Mouse (Mus musculus): ENCODE results near the gene Mylk3. TPM values are rescaled to one million over a fixed set of nuclear protein-coding genes. Genes with fewer than 3 reads are reported as not detected.

Mylk3 gene
- polyA plus RNA-seq (2014; fragmentation: Illumina TruSeq; extraction: RNeasy Lipid Tissue Mini Kit (QIAGEN cat#74804)) = 1.7 TPM

GRCm38 (mm10) chr8:85386205-85386604, at the start of gene Mylk3:
TSS of gene Mylk3 (minus strand) at chr8:85386345.

GRCm38 (mm10) chr8:85432168-85433016, 46.2 kb upstream of the Mylk3 start, which contains the start of gene 4921524J17Rik:
TSS of gene 4921524J17Rik (minus strand) at chr8:85432833.

GRCm38 (mm10) chr8:85299434-85300077, 86.6 kb downstream of the Mylk3 start, which contains the start of the genes Orc6 and Vps35:
TSS of gene Orc6 (plus strand) at chr8:85299632.
TSS of gene Vps35 (minus strand) at chr8:85299802.

Other genes starting within 250 kb of the Mylk3 start
- gene Cks1brt, start 234.4 kb downstream of the Mylk3 start, polyA plus RNA-seq (2014; fragmentation: Illumina TruSeq; extraction: RNeasy Lipid Tissue Mini Kit (QIAGEN cat#74804)) = not detected
- gene Olfr371, start 160.4 kb downstream of the Mylk3 start, polyA plus RNA-seq (2014; fragmentation: Illumina TruSeq; extraction: RNeasy Lipid Tissue Mini Kit (QIAGEN cat#74804)) = not detected
- 80.2 TPM for gene Orc6, start 86.7 kb downstream of the Mylk3 start, polyA plus RNA-seq (2014; fragmentation: Illumina TruSeq; extraction: RNeasy Lipid Tissue Mini Kit (QIAGEN cat#74804))
- 426 TPM for gene Vps35, start 86.5 kb downstream of the Mylk3 start, polyA plus RNA-seq (2014; fragmentation: Illumina TruSeq; extraction: RNeasy Lipid Tissue Mini Kit (QIAGEN cat#74804))
- 91.7 TPM for gene 4921524J17Rik, start 46.5 kb upstream of the Mylk3 start, polyA plus RNA-seq (2014; fragmentation: Illumina TruSeq; extraction: RNeasy Lipid Tissue Mini Kit (QIAGEN cat#74804))
- gene Gpt2, start 106.2 kb upstream of the Mylk3 start, polyA plus RNA-seq (2014; fragmentation: Illumina TruSeq; extraction: RNeasy Lipid Tissue Mini Kit (QIAGEN cat#74804)) = 23.3 TPM
- 272 TPM for gene Dnaja2, start 169.0 kb upstream of the Mylk3 start, polyA plus RNA-seq (2014; fragmentation: Illumina TruSeq; extraction: RNeasy Lipid Tissue Mini Kit (QIAGEN cat#74804))